Mouse (Mus musculus): Measurements from ENCODE around the gene Cyth4.

- TF ChIP-seq CTCF (IDR thresholded peaks at IDR 0.05; ENCODE audit: borderline replicate concordance, control insufficient read depth, extremely low read depth, insufficient read depth, low read length, poor library complexity): no peak
- TF ChIP-seq POLR2A (IDR thresholded peaks at IDR 0.05; ENCODE audit: control insufficient read depth, extremely low read depth, insufficient read depth, low read length, poor library complexity): no peak
These were observed 48.1 kb upstream of the Cyth4 start for GRCm38 (mm10) chr15:78548711-78549110.
